Mouse (Mus musculus): ENCODE measurements around the gene Cyp2a22.
"Not testable (repeated sequence)": the region's sequence is repeated elsewhere in the genome, so short reads cannot be mapped to it uniquely, and the experiment has no call there.

Gene Cyp2a22

GRCm38 (mm10) chr7:26939262-26939661, at the start of gene Cyp2a22:
TSS of gene Cyp2a22 (minus strand) at chr7:26939384.
- DNase-seq (ENCODE audit: low spot score in 2 of 2), result no peak

GRCm38 (mm10) chr7:26983151-26983550, 44.0 kb upstream of the Cyp2a22 start:
- not testable (repeated sequence) for DNase-seq (ENCODE audit: low spot score in 2 of 2)

- DNase-seq (ENCODE audit: low spot score in 2 of 2), result no peak
Observed at GRCm38 (mm10) chr7:26982551-26982950, 43.4 kb upstream of the Cyp2a22 start.

GRCm38 (mm10) chr7:26981937-26982336, 42.8 kb upstream of the Cyp2a22 start:
- DNase-seq (ENCODE audit: low spot score in 2 of 2), result not testable (repeated sequence)

GRCm38 (mm10) chr7:26981464-26981863, 42.3 kb upstream of the Cyp2a22 start:
- not testable (repeated sequence) for DNase-seq (ENCODE audit: low spot score in 2 of 2)

- DNase-seq (ENCODE audit: low spot score in 2 of 2), result not testable (repeated sequence)
Observed at GRCm38 (mm10) chr7:26962371-26962770, 23.2 kb upstream of the Cyp2a22 start.

GRCm38 (mm10) chr7:26953306-26953705, 14.1 kb upstream of the Cyp2a22 start:
- not testable (repeated sequence) for DNase-seq (ENCODE audit: low spot score in 2 of 2)

- not testable (repeated sequence) for DNase-seq (ENCODE audit: low spot score in 2 of 2)
Observed at GRCm38 (mm10) chr7:26952671-26953070, 13.5 kb upstream of the Cyp2a22 start.

GRCm38 (mm10) chr7:26941320-26941925, 2.2 kb upstream of the Cyp2a22 start:
- DNase-seq (ENCODE audit: low spot score in 2 of 2), result not testable (repeated sequence)

- DNase-seq (ENCODE audit: low spot score in 2 of 2), result not testable (repeated sequence)
Observed at GRCm38 (mm10) chr7:26917114-26917513, 22.1 kb downstream of the Cyp2a22 start.

Data from natural killer cell, adult 2 months (primary cell).